In the genomic region with DNA sequence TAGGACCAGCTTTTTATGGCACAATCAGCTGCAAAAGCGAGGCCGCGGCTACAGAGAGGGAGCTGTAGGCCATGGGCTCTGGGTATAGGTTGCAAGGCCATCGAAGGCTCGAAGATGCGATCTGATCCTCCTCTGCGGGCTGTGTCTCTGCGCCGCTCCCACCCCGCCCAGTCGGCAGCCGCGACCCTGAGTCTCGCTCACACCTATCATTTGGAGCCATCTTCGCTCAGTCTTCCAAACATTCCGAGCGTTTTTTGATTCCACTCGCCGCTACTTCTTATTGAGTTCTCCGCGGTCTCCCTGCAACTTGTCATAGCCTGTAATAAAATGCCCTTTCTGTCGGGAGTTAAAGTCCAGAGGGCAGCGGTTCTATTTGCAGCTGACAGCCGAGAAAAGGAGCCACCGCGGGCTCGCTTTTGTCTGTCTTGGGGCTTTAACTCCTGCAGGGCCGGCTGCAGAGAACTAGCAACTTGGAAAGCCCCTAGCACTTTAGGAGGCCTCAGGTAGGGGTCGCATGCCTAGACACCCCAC, we compare ENCODE assay signal across 7 mouse cellular contexts.
DNase-seq lines count a peak whose midpoint lies in the region; ATAC-seq lines count a peak whose summit lies in the region.

No protein-coding gene starts in this region.

- peaks cover 8% of the 10 kb centered on the region for H3K4me1 ChIP-seq in hindbrain, embryonic 15.5 days (replicated peaks)
- H3K4me1 ChIP-seq in liver, embryonic 12.5 days = no peaks in the 10 kb centered on the region

- WGBS in hindbrain, embryonic 15.5 days = 2% methylated on average over 29 of the region's 29 CpGs
- under 1% methylated on average over 29 of the region's 29 CpGs for WGBS in liver, embryonic 12.5 days (ENCODE audit: insufficient replicate concordance)

- H3K9me3 ChIP-seq in hindbrain, embryonic 15.5 days = no peaks in the 10 kb centered on the region
- H3K9me3 ChIP-seq in liver, embryonic 12.5 days (replicated peaks) = no peaks in the 10 kb centered on the region

- intact Hi-C loops in left cerebral cortex, postnatal 14 days (cut with DNase I) = loop anchor here (5.0 kb wide), 2 partner anchors 39 to 121 kb away; no protein-coding TSS in a partner anchor

- H3K4me2 ChIP-seq in hindbrain, embryonic 15.5 days = peak overlapping the region; percentile 46
- H3K4me2 ChIP-seq in liver, embryonic 12.5 days = peak overlapping the region; percentile 41

- DNase-seq in testis, postnatal 10 days (ENCODE audit: low spot score) = peak; percentile 45
- DNase-seq in testis, postnatal 14 days (ENCODE audit: low spot score) = no peak
- DNase-seq in urinary bladder, postnatal 25 days (ENCODE audit: low spot score) = no peak
- DNase-seq in left cerebral cortex, postnatal 14 days (ENCODE audit: low spot score in 2 of 2) = no peak
- DNase-seq in urinary bladder, postnatal 10 days (ENCODE audit: low spot score) = no peak

- peaks cover 80% of the 10 kb centered on the region for H3K27me3 ChIP-seq in hindbrain, embryonic 15.5 days
- peaks cover 83% of the 10 kb centered on the region for H3K27me3 ChIP-seq in liver, embryonic 12.5 days (replicated peaks)

- ATAC-seq in hindbrain, embryonic 15.5 days (ENCODE audit: low FRiP score, low read depth) = no peak
- no peak for ATAC-seq in liver, embryonic 12.5 days

- no peak overlapping the region for H3K27ac ChIP-seq in hindbrain, embryonic 15.5 days (replicated peaks)
- no peak overlapping the region for H3K27ac ChIP-seq in liver, embryonic 12.5 days

- no peak overlapping the region for H3K9ac ChIP-seq in hindbrain, embryonic 15.5 days
- H3K9ac ChIP-seq in liver, embryonic 12.5 days = no peak overlapping the region

- peak overlapping the region; percentile 17 for H3K4me3 ChIP-seq in hindbrain, embryonic 15.5 days
- peak overlapping the region; percentile 13; the same call in 1 of the 2 replicates for H3K4me3 ChIP-seq in liver, embryonic 12.5 days

- no peaks in the 10 kb centered on the region for H3K36me3 ChIP-seq in hindbrain, embryonic 15.5 days
- no peaks in the 10 kb centered on the region for H3K36me3 ChIP-seq in liver, embryonic 12.5 days
